Mouse (Mus musculus): ENCODE results near the gene Cd164l2. TPM values are rescaled to one million over a fixed set of nuclear protein-coding genes. Genes with fewer than 3 reads are reported as not detected.

Cd164l2 gene
- polyA plus RNA-seq (2017; shearing (Covaris generic)) = not detected

GRCm38 (mm10) chr4:133211751-133212561, at the start of gene Cd164l2, which contains the start of gene Gpr3:
Gene Cd164l2 (plus strand): TSS chr4:133212131.
Gene Gpr3 (minus strand): TSS chr4:133212536.

GRCm38 (mm10) chr4:133240490-133240921, 28.6 kb downstream of the Cd164l2 start, which contains the start of gene Map3k6:
Gene Map3k6 (plus strand): TSS chr4:133240818.

DNA sequence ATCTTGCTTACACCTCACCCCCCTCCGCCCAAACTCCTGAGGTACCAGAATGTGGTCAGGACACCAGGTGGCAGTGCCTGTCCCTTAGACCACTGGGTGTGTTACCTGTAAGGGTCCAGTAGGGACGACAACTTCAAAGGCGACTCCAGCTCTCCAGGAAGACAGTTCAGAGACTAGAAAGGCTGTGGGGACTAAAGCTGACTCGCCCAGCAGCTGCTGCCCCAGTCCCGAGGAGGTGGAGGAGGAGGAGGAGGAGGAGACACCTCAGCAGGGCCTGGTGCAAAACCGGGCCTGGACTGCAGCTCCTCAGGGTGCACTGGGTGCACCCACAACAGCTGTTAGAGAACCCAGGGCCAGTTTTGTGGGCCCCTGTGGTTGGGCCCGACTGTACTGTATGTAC, 51.0 kb downstream of the Cd164l2 start, which contains the start of gene Sytl1:
Sytl1 (minus strand) TSS at position 232 of the 400 bp plus-strand sequence.

Other genes starting within 250 kb of the Cd164l2 start
- gene Fgr, start 238.0 kb upstream of the Cd164l2 start, polyA plus RNA-seq (2017; shearing (Covaris generic)) = 0.60 TPM
- gene Ahdc1, start 200.9 kb upstream of the Cd164l2 start, polyA plus RNA-seq (2017; shearing (Covaris generic)) = 9.2 TPM
- 120 TPM for gene Wasf2, start 81.6 kb upstream of the Cd164l2 start, polyA plus RNA-seq (2017; shearing (Covaris generic))
- gene Gpr3, start 405 bp downstream of the Cd164l2 start, polyA plus RNA-seq (2017; shearing (Covaris generic)) = not detected
- not detected for gene Map3k6, start 28.7 kb downstream of the Cd164l2 start, polyA plus RNA-seq (2017; shearing (Covaris generic))
- gene Sytl1, start 51.0 kb downstream of the Cd164l2 start, polyA plus RNA-seq (2017; shearing (Covaris generic)) = 18.9 TPM
- gene Tmem222, start 65.7 kb downstream of the Cd164l2 start, polyA plus RNA-seq (2017; shearing (Covaris generic)) = 64.7 TPM
- 7.5 TPM for gene Wdtc1, start 141.3 kb downstream of the Cd164l2 start, polyA plus RNA-seq (2017; shearing (Covaris generic))
- 25.3 TPM for gene Slc9a1, start 157.6 kb downstream of the Cd164l2 start, polyA plus RNA-seq (2017; shearing (Covaris generic))

Data from naive thymus-derived CD4-positive, alpha-beta T cell, adult 5 months (primary cell).